Mouse (Mus musculus): ENCODE measurements around the gene Pter. TPM values are rescaled to one million over a fixed set of nuclear protein-coding genes. Genes with fewer than 3 reads are reported as not detected.

Pter gene
- polyA plus RNA-seq, 1 experiment from 2014 or later, result 19.1 TPM

DNA sequence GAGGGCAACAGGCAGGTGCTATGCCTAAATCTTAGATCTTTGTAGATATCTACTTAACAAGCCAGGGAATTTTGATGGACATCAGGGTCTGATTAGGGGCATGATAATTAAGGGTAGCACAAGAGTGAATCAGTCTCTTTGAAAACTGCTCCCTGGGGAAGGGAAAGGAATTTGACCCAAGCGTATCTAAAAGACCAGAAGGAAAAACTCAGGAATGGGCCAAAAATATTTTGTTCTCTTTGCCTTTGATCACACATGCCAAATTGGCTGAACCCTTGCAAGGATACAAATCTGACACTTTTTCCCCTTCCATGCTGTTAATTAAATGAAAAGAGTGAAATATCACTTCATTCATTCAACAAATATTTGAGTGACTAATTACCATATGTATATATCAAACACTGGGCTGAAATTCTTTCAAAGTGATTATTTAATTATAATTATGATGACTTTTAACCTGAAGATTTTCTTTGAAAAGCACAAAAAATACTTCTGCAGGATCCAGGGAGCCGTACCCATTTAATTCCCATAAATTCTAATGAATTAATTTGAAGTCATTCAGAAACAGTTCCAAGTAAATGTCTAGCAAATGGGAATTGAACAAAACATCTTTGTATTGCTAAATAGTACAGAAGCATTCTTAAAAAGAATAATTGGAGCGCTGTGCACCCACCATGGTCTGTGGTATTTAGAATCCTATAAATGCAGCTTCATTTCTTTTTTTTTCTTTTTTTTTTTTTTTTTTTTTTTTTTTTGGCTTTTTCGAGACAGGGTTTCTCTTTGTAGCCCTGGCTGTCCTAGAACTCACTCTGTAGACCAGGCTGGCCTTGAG is 61.3 kb downstream of the Pter start:
- H3K4me3 ChIP-seq (ENCODE audit: low read length), result no peak overlapping the region
- H3K27me3 ChIP-seq (ENCODE audit: control insufficient read depth, insufficient read depth, low read length), result no peaks in the 10 kb centered on the region
- 0 out of 2 replicates have a peak, but pooled peaks cover 4% of the 10 kb centered on the region for H3K36me3 ChIP-seq (ENCODE audit: control insufficient read depth, insufficient read depth)
- 76% methylated on average over 4 of the region's 4 CpGs for whole genome bisulfite sequencing
- H3K27ac ChIP-seq (ENCODE audit: low read length), result no peak overlapping the region
- H3K4me1 ChIP-seq (ENCODE audit: control insufficient read depth, insufficient read depth, low read length), result no peaks in the 10 kb centered on the region
- no peaks in the 10 kb centered on the region for H3K9me3 ChIP-seq (replicated peaks; ENCODE audit: control insufficient read depth, low read length)
- ATAC-seq (replicated peaks; ENCODE audit: extremely low read depth, insufficient read depth, low FRiP score), result no peak
- H3K4me2 ChIP-seq (ENCODE audit: low read depth, low read length), result no peak overlapping the region
- H3K9ac ChIP-seq (ENCODE audit: low read length), result no peak overlapping the region

DNA sequence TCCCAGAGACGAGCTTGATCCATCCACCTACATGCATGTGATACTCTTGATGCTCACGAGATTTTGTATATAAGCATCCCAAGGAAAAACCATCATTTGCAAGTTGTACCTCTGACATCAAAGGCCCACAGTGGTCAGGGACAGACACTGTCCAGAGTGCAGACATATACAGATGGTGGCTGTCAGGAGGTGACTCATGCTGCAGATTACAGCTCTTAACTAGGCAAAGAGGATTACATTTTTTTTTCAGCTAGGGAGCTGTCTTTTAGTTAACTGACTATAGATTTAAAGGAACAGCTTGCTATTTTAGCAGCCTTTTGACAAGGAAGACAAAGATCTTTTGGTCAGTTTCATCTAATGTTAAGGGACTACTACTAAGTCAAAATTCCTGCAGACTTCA is 76.2 kb downstream of the Pter start:
- Histone ChIP-seq H3K4me3 (ENCODE audit: low read length) (no peak overlapping the region), H3K9ac (ENCODE audit: low read length) (no peak overlapping the region), H3K36me3 (ENCODE audit: control insufficient read depth, insufficient read depth) (peaks cover 2% of the 10 kb centered on the region; the same call in 1 of the 2 replicates), H3K4me2 (ENCODE audit: low read depth, low read length) (no peak overlapping the region), H3K4me1 (ENCODE audit: control insufficient read depth, insufficient read depth, low read length) (no peaks in the 10 kb centered on the region), H3K9me3 (replicated peaks; ENCODE audit: control insufficient read depth, low read length) (no peaks in the 10 kb centered on the region), H3K27ac (ENCODE audit: low read length) (no peak overlapping the region), H3K27me3 (ENCODE audit: control insufficient read depth, insufficient read depth, low read length) (no peaks in the 10 kb centered on the region)
- 38% methylated on average over 2 of the region's 2 CpGs for WGBS
- ATAC-seq (replicated peaks; ENCODE audit: extremely low read depth, insufficient read depth, low FRiP score), result no peak

DNA sequence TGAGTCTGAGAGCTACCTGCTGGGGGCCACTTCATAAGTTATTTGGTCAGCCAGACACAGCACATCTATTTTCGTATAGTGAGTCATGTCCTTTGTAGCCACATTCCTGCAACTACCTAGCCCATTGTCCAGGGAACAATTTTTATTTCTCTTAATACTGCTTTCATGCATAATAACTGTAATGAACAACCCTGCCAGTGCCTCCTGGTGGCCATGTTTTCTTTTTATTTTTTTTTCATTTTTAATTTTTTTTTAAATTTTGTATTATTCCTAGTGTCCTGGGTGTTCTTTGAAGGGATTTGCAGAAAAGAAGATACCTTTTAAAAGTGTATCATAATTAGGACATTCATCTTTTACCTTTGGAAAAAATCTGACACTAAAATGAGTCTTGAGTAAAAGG is 84.6 kb downstream of the Pter start:
- H3K4me3 ChIP-seq (ENCODE audit: low read length), result no peak overlapping the region
- no peak overlapping the region for H3K4me2 ChIP-seq (ENCODE audit: low read depth, low read length)
- H3K27ac ChIP-seq (ENCODE audit: low read length), result no peak overlapping the region
- 55% methylated on average over 1 of the region's 1 CpGs for WGBS
- H3K9ac ChIP-seq (ENCODE audit: low read length), result no peak overlapping the region
- ATAC-seq (replicated peaks; ENCODE audit: extremely low read depth, insufficient read depth, low FRiP score), result no peak
- no peaks in the 10 kb centered on the region for H3K9me3 ChIP-seq (replicated peaks; ENCODE audit: control insufficient read depth, low read length)
- H3K4me1 ChIP-seq (ENCODE audit: control insufficient read depth, insufficient read depth, low read length), result peaks cover 19% of the 10 kb centered on the region
- H3K27me3 ChIP-seq (ENCODE audit: control insufficient read depth, insufficient read depth, low read length), result peaks cover 19% of the 10 kb centered on the region
- no peaks in the 10 kb centered on the region for H3K36me3 ChIP-seq (ENCODE audit: control insufficient read depth, insufficient read depth)

DNA sequence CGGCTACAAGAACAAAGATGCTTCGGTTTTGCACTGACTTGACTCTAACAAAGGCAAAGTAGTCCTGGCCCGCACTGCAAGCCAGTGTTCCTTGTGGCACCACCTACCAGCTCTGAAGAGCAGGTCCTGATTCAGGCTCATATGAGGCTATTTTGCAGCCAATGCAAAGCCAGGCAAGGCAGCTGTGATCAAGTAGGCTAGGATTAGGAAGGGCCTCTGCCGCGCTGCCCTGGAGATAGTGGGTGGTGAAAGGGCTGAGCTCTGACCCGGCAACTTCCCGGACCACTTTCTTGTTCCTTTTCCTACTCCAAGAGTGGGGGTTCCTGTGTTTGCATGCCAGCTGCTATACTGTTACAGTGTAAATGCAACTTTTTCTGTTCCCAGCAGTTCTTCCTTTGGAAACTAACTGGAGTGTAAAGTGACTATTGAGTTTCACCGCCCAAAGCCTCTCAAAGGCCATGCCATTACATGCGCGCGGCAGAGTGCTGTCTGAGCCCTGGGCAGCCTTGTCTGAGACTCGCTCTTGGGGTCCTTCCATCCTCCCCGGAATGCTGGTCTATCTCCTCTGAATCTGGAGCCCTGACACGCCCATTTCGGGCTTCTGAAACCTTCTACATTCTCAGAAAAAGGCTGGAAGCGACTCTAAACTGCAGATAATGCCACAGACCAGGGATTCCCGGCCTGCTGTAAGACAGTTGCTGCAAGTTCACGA is 85.6 kb downstream of the Pter start:
- no peak overlapping the region for H3K27ac ChIP-seq (ENCODE audit: low read length)
- H3K4me1 ChIP-seq (ENCODE audit: control insufficient read depth, insufficient read depth, low read length), result peaks cover 19% of the 10 kb centered on the region
- H3K9me3 ChIP-seq (replicated peaks; ENCODE audit: control insufficient read depth, low read length), result no peaks in the 10 kb centered on the region
- H3K4me3 ChIP-seq (ENCODE audit: low read length), result peak overlapping the region; percentile 62
- 16% methylated on average over 18 of the region's 18 CpGs for WGBS
- no peak overlapping the region; the same call in 1 of the 2 replicates for H3K9ac ChIP-seq (ENCODE audit: low read length)
- peak; percentile 43; the same call in 1 of the 2 replicates for ATAC-seq (replicated peaks; ENCODE audit: extremely low read depth, insufficient read depth, low FRiP score)
- H3K27me3 ChIP-seq (ENCODE audit: control insufficient read depth, insufficient read depth, low read length), result peaks cover 19% of the 10 kb centered on the region
- H3K4me2 ChIP-seq (ENCODE audit: low read depth, low read length), result peak overlapping the region; percentile 99
- no peaks in the 10 kb centered on the region for H3K36me3 ChIP-seq (ENCODE audit: control insufficient read depth, insufficient read depth)

DNA sequence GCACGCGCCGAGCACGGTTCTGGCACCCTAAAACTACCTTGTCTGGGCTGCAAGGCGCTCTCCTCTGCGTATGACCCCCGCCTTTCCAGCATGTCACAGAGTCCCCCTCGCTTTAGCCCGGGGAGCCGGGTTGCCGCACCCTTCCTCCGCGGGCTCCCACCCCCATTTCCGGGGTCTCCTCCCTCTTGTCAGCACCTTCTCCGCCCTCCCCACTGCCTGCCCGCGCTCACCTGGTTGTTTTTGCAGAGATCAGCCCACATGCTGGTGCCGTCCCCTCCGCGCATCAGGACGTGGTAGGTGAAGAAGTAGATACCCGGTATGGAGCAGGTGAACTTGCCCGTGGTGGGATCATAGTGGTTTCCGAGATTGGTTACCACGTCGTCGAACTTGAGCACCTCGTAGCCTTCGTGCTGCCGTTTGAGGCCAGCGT is 86.2 kb downstream of the Pter start:
- H3K27ac ChIP-seq (ENCODE audit: low read length), result no peak overlapping the region
- peak; percentile 25; the same call in 1 of the 2 replicates for ATAC-seq (replicated peaks; ENCODE audit: extremely low read depth, insufficient read depth, low FRiP score)
- peak overlapping the region; percentile 71 for H3K9ac ChIP-seq (ENCODE audit: low read length)

DNA sequence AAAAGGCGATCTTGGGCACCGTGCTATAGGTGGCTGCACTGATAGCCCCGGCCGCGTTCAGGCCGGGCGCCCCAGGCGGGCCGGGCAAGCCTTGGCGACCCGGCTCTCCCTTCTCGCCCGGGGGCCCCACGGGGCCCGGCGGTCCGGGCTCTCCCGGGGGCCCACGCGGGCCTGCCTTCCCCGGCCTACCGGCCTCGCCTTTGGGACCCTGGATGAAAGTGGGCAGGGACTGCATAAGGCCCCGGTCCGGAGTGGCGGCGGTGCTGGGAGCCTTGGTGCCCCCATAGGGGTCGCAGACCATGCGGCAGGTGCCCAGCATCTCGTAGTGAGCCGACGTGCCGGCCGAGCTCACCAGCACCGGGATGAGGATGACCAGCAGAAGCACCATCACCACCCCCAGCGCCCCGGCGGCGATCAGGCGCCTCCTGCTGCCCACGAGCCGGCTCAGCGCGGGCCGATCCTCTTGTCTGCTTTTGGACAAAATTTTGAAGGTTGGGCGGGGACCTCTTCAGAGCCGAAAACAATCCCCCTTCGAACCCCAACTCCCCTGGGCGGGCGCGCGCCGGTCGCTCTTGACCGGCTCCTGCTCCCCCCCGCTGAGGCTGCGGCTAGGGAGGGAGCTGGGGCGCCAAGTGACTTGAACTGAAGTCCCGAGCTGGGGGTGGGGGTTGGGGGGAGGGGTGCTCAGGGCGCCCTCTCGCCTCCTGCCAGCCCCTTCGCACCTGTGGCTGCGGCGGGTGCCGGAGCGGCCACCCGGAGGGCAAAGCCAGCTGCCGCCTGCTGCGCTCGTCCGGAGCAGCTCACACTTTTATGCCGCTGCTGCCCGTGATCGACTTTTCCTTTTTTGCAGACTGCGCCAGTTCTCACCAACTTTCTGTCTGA is 86.9 kb downstream of the Pter start:
- peak overlapping the region; percentile 62 for H3K4me3 ChIP-seq (ENCODE audit: low read length)
- H3K9ac ChIP-seq (ENCODE audit: low read length), result peak overlapping the region; percentile 71
- no peaks in the 10 kb centered on the region for H3K36me3 ChIP-seq (ENCODE audit: control insufficient read depth, insufficient read depth)
- WGBS, result 1% methylated on average over 75 of the region's 75 CpGs
- peak overlapping the region; percentile 99 for H3K4me2 ChIP-seq (ENCODE audit: low read depth, low read length)
- H3K27me3 ChIP-seq (ENCODE audit: control insufficient read depth, insufficient read depth, low read length), result peaks cover 19% of the 10 kb centered on the region
- peaks cover 19% of the 10 kb centered on the region for H3K4me1 ChIP-seq (ENCODE audit: control insufficient read depth, insufficient read depth, low read length)
- ATAC-seq (replicated peaks; ENCODE audit: extremely low read depth, insufficient read depth, low FRiP score), result peak; percentile 47; the same call in 1 of the 2 replicates
- no peaks in the 10 kb centered on the region for H3K9me3 ChIP-seq (replicated peaks; ENCODE audit: control insufficient read depth, low read length)
- no peak overlapping the region for H3K27ac ChIP-seq (ENCODE audit: low read length)

More for the DNA sequence above, 86.2 kb downstream of the Pter start:
- no peaks in the 10 kb centered on the region for H3K36me3 ChIP-seq (ENCODE audit: control insufficient read depth, insufficient read depth)
- H3K4me3 ChIP-seq (ENCODE audit: low read length), result peak overlapping the region; percentile 62
- H3K4me2 ChIP-seq (ENCODE audit: low read depth, low read length), result peak overlapping the region; percentile 99
- WGBS, result 2% methylated on average over 31 of the region's 31 CpGs
- no peaks in the 10 kb centered on the region for H3K9me3 ChIP-seq (replicated peaks; ENCODE audit: control insufficient read depth, low read length)
- peaks cover 19% of the 10 kb centered on the region for H3K27me3 ChIP-seq (ENCODE audit: control insufficient read depth, insufficient read depth, low read length)
- H3K4me1 ChIP-seq (ENCODE audit: control insufficient read depth, insufficient read depth, low read length), result peaks cover 19% of the 10 kb centered on the region

DNA sequence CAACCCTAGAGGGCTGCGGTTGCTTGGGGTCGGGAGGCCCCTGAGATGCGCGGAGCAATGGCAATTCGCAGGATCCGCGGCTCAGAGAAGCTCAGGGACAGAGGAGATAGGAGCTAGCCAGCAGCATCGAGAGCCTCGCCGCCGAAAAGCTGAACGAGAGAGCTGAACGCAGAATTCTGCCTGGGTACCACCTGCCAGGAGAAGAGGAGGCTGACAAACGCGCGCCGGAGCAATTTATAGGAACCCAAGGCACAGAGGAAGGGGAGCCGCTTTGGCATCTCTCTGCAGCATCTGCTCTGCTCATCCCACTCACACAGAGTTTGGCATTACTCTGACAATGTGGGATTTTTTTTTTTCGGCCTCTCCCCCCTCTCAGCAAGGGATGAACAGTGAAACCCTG is 87.6 kb downstream of the Pter start, which contains the start of gene C1ql3:
TSS of gene C1ql3 (minus strand) at position 335 of the 400 bp plus-strand sequence.
- Histone ChIP-seq H3K4me3 (ENCODE audit: low read length) (peak within 1 kb of the TSS; percentile 62), H3K4me1 (ENCODE audit: control insufficient read depth, insufficient read depth, low read length) (peaks cover 19% of the 10 kb centered on the region), H3K9ac (ENCODE audit: low read length) (peak within 1 kb of the TSS; percentile 71), H3K27me3 (ENCODE audit: control insufficient read depth, insufficient read depth, low read length) (peaks cover 19% of the 10 kb centered on the region), H3K27ac (ENCODE audit: low read length) (no peak within 1 kb of the TSS), H3K36me3 (ENCODE audit: control insufficient read depth, insufficient read depth) (no peaks in the 10 kb centered on the region), H3K9me3 (replicated peaks; ENCODE audit: control insufficient read depth, low read length) (no peaks in the 10 kb centered on the region), H3K4me2 (ENCODE audit: low read depth, low read length) (peak within 1 kb of the TSS; percentile 99)
- ATAC-seq (replicated peaks; ENCODE audit: extremely low read depth, insufficient read depth, low FRiP score), result no peak; the same call in 1 of the 2 replicates
- WGBS, result 1% methylated on average over 19 of the region's 19 CpGs

DNA sequence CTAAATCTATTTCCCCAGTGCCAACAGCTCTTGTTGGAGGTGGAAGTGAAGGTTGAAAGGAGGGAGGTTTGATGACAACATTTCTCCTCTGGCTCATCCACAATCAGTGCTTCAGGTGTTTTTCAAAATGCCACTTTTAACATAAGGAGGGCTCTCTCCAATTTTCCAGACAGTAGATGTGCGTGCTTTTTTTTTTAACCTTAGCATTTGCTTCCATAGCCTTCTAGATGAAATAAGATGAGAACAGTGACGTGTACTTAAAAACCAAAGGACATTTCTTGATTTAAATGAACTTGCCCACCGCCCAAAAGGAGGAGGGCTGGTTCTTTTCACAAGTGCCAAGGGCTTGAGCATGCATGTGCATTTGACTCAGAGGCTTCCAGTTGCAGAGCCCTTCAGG is 88.1 kb downstream of the Pter start:
- no peak overlapping the region for H3K9ac ChIP-seq (ENCODE audit: low read length)
- no peak overlapping the region for H3K4me2 ChIP-seq (ENCODE audit: low read depth, low read length)
- no peak for ATAC-seq (replicated peaks; ENCODE audit: extremely low read depth, insufficient read depth, low FRiP score)
- H3K27ac ChIP-seq (ENCODE audit: low read length), result no peak overlapping the region
- no peaks in the 10 kb centered on the region for H3K9me3 ChIP-seq (replicated peaks; ENCODE audit: control insufficient read depth, low read length)
- H3K27me3 ChIP-seq (ENCODE audit: control insufficient read depth, insufficient read depth, low read length), result peaks cover 19% of the 10 kb centered on the region
- 63% methylated on average over 3 of the region's 3 CpGs for WGBS
- no peaks in the 10 kb centered on the region for H3K36me3 ChIP-seq (ENCODE audit: control insufficient read depth, insufficient read depth)
- no peak overlapping the region for H3K4me3 ChIP-seq (ENCODE audit: low read length)
- peaks cover 19% of the 10 kb centered on the region for H3K4me1 ChIP-seq (ENCODE audit: control insufficient read depth, insufficient read depth, low read length)
